Mouse (Mus musculus) urinary bladder, postnatal 4 days (tissue): ENCODE data around the gene Zfp367.

Experiments used
- DNase-seq, 2 experiments: peaks; one replicate each; pipeline ENCODE4 v3.0.0; 2021 to 2022; ENCODE audit warnings: low spot score in 2 of 2

Zfp367 gene

DNA sequence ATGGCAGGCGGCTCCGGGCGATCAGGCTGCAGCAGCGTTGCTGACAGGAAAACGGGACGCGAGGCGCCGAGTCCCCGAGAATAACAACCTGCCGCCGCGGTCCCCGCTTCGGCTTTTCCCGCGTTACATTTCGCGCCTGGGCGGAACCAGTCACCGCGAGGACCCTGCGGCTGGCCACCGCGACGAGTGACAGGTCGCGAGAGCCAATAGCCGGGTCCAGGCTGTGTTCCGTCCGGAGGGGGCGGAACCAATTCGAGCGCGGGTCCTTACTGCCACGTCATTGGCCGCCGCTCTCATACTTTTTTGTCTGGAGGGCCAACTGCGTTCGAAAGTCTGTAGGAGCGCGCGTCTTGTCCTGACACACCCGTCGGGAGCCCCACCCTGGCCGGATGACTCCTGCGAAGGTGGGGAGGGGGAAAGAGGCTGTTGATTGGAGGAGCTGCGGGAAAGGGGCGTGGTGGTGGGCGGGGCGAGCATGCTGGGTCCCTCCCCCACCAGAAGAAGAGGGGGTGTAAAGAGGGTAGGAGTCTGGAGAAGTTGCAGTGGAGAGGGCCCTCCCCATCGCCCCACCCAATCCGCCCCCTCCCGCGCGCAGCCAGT, at the start of gene Zfp367:
Zfp367 (minus strand) TSS at position 120 of the 600 bp plus-strand sequence.
- peak; percentile 98 to 99 for DNase-seq

- DNase-seq, result no peak
Observed at GRCm38 (mm10) chr13:64200911-64201310, 47.9 kb upstream of the Zfp367 start.

- DNase-seq, result no peak
Observed at GRCm38 (mm10) chr13:64198310-64198709, 45.3 kb upstream of the Zfp367 start.

DNA sequence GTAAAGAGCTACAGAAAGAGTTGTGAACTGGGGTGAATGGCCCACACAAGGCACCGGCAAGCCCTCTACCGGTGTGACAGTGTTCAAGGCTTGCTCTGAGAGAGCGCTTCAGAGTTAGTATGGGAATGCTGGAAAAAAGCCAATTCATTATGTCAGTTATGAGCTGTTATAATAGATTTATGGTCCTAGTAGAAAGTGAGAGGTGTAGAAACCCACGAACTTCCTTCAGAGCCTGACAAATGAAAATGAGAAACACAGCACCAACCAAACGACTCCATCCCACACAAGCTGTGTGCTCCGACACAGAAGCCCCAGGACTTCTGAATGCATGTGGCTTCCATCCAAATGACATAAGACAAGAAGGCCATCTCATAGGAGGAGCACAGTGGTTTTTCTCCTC, 44.9 kb upstream of the Zfp367 start:
- no peak for DNase-seq

DNA sequence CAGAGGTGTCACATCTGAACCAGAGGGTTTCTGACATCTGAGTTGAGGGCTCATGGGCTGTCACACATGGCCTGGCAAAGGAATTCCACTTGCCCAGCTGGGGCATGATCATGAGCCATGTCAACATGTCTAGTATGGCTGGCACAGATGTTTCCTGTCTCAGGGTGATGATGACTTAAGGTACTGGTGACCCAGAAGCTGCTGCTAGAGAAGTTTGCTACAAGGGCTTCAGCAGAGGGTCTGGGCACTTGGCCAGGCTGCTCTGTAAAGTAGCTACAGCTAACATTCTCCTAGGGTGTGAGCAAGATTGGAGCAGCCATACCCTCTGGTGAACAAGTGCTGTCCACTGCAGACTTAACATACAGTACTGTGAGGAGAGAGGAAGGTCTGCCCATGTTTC, 34.1 kb upstream of the Zfp367 start:
- no peak for DNase-seq

DNA sequence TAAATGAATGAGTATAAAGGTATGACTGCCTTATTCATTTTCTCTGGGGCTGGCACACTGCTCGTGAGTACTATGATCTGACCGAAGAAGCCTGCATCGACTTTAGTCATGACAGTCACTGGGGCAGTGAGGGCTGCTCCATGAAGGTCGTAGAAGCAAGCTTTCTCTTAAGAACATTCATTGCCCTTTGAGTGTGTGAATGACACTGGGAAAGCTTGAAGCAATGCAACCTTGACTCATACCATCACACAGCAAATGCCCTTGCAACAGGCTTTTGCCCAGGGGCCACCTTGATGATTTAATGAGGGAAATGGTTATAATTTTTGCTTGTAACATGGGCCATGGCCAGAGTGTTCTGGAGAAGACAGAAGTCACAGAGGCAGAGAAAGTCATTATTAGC, 33.5 kb upstream of the Zfp367 start:
- no peak for DNase-seq

GRCm38 (mm10) chr13:64185586-64185985, 32.6 kb upstream of the Zfp367 start:
- no peak for DNase-seq

- DNase-seq, result no peak
Observed at GRCm38 (mm10) chr13:64185176-64185575, 32.2 kb upstream of the Zfp367 start.

DNA sequence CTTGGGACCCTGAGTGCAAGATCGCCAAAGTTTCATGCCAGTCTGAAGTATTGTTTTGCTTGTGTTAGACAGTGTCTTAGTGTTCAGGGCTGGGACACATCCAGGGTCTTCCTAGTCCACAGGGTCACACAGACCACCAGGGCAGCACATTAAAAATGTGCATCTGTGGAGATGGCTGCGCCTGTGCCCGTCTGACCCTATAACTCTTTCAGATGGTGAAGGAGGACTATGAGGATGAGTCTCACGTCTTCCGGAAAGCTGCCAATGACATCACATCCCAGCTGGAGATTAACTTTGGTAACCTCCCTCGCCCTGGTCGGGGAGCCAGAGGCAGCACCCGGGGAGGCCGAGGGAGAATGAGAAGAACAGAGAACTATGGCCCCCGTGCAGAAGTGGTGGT, 31.4 kb upstream of the Zfp367 start:
- DNase-seq, result no peak

DNA sequence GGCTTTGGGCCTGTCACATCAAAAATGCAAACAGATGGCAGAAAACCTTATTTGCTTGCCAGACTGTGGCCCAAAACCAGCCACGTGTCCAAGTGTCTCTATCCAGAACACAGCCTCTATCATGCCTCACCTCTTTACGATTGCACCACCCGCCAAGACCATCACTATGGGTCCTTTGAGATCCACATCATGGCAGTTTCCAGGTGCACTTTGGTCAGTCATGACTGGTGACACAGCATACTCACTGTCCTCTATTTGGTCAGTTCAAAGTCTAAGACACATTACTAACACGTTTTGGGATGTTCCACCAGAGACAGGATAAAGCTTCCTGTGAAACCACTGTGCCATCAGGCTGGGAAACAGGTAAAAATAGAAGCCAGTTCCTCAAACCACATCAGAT, 30.6 kb upstream of the Zfp367 start:
- DNase-seq, result no peak

DNA sequence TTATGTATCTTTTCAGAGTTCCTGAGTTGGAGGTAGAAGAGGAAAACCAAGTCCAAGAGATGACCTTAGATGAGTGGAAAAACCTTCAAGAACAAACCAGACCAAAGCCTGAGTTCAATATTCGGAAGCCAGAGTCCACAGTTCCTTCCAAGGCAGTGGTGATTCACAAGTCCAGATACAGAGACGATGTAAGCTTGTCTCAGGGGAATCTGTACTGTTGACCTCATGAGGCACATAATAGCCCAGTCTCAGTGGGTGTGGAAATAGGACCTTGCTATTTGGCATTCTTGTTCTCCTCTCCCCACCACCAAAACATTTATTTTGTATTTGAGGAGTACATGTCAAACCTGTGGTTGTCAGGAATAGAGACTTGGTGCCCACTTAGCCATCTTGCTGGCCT, 29.1 kb upstream of the Zfp367 start:
- DNase-seq, result no peak

DNA sequence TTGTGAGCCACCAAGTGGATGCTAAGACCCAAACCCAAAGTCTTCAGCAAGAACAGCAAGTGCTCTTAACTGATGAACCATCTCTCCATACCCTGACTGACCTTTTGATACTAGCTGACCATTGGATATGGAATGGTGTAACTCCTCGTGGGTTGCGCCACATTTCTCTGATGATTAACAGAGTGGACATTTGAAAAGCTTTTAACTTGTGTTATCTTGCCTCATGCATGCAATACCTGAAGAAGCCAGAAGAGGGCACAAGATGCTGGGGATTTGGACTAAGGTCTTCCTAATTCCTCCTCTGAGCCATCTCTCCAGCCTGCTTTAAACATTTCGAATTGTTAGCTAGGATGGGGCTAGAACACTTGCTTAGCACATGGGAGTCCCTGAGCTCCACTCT, 27.9 kb upstream of the Zfp367 start:
- no peak for DNase-seq

DNA sequence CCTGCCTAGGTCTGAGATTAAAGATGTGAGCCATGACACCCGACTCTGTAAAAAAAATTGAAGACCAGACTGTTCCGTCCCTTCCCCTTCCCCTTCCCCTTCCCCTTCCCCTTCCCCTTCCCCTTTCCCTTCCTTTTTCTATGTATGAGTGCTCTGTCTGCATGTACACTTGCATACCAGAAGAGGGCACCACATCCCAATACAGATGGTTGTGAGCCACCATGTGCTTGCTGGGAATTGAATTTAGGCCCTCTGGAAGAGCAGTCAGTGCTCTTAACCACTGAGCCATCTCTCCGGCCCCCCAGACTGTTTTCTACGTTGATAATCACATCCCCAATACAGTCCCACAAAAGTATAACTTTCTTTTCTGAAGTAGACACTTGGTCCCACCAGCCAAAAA, 27.3 kb upstream of the Zfp367 start:
- DNase-seq, result no peak

- no peak for DNase-seq
Observed at GRCm38 (mm10) chr13:64178746-64179652, 26.0 kb upstream of the Zfp367 start.

DNA sequence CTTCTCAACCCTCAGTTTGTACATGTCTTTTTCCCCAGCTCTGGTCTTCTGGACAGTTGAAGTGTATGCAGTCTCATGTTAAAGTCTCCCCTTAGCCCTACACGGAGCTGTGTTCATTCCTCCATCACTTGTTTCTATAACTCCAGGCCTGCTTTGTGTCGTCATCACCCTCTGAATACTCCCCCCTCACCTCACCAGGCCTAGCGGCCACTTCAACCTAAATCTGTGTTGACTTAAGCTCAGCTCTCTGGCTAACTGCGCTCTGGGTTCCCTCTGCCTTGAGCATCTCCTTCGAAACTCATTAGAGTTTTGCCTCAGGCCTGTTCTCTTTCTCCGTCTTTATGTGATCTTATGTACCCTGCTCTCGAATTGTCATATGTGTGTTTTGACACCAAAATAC, 25.0 kb upstream of the Zfp367 start:
- no peak for DNase-seq

DNA sequence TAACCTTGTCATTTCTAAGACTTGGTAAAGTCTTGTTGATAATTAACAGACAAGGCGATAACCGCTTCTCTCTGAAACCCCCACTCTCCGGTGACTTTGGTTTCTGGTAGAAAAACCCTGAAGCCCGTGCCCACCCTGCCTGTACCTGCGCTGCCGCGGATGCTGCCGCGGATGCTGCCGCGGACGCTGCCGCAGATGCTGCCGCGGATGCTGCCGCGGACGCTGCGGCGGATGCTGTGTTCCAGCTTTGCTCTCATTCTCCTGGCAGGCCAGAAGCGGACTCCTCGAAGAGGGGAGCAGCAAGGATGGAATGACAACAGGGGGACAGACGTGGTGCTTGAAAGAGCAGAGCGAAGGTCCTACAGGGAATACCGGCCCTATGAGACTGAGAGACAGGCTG, 16.7 kb upstream of the Zfp367 start:
- DNase-seq, result peak in 1 of 2 experiments; percentile 16

GRCm38 (mm10) chr13:64163147-64163715, 10.2 kb upstream of the Zfp367 start:
- no peak for DNase-seq

DNA sequence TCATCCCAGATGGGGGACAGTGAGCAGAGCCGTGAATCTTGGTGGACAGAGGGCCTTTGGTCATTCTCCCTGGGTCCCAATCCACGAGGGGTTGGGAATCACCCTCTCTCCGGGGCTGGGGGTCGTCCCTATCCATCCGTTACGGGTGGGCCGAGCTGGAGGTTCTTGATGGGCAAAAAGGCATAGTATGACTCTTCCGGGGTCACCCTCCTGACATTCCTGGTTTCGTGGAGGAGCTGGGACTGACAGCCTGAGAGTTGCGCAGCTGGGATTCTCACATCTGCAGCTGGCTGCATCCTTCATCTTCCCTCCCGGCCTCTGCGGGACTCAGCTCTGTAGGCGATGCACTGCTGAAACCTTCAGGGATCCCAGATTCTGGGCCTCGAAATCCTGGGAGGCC, 9.6 kb upstream of the Zfp367 start:
- no peak for DNase-seq

GRCm38 (mm10) chr13:64161916-64162611, 9.1 kb upstream of the Zfp367 start:
- DNase-seq, result no peak

DNA sequence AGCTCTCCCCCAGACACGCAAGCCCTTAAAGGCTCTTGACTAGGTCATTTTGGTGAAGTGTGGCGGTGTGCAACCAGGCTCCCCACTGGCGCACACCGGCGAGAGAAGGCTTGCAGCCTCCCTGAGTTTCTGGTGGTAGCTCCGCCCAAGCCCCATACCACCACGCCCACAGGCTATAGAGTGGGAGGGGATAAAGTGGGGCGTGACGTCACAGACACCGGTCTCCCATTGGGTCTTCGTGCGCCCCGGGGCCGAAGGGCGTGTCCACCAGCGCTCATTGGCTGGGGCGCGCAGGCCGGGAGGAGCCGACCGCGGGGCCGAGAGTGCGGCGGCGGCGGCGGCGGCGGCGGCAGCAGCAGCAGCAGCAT, 8.5 kb upstream of the Zfp367 start, which contains the start of gene Habp4:
Habp4 (plus strand) TSS at position 277 of the 368 bp plus-strand sequence.
- DNase-seq, result peak; percentile 97

- DNase-seq, result no peak
Observed at GRCm38 (mm10) chr13:64156966-64157365, 4.0 kb upstream of the Zfp367 start.

- DNase-seq, result no peak
Observed at GRCm38 (mm10) chr13:64155171-64155571, 2.2 kb upstream of the Zfp367 start.
